Mouse (Mus musculus) thymus, postnatal 14 days (tissue): Measurements from ENCODE around the gene Pde5a.
A peak's percentile ranks its signal among the peaks of the same experiment; 100 is the strongest.

ENCODE experiments used
- DNase-seq: peaks from one replicate; pipeline ENCODE4 v3.0.0; 2021

Gene Pde5a

DNA sequence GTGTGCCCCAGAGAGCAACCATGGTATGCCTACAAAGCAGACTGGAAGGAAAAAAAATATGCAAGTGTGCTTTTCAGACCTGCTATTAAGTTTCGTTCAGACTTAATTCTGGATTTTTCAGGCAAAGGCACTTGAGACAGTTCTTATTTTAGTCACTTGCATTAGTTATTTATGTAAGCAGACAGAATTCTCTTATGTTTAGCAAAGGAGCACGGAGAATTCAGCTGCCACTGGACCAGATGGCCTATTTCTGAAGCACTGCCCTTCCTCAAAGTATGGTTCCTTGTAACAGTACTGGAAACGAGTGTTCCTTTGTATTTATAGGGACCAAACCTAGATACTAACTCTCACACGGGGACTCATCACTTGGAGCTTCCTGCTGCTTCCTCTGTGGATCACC is 38.2 kb downstream of the Pde5a start:
- no peak for DNase-seq

DNA sequence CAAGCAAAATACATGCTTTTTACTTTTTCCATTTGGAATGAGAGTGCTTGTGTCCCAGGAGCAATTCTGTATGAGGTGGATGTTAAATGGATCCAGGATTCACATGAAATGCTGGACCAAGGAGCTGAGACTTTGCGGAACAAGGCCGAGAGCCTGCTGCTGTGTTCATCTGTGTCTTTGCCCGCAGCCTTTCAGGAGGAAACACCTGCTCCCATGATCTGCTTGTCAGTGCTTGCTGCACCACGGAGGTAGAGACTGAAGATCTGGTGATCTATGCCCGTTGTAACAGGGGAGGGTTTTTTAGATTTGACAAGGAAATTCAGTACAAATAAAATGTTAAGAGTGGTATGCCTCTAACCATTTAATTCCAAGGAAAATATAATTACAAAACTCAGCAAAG is 39.1 kb downstream of the Pde5a start:
- peak; percentile 29 for DNase-seq

DNA sequence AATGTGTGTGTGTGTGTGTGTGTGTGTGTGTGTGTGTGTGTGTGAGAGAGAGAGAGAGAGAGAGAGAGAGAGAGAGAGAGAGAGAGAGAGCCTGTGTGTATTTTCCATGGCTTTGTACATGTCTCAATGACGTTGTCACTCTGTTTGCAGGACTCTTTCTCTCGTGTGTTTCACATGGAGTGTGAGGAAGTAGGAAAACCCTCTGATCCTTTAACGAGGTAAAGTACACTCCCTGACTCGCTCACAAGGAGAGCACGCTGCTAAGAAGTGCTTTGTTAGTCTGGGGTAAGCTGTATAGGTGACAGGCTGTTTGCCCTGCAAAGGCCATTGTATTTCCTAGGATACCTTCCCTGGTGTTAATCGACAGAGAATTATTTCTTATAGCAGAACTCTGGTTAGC is 52.7 kb downstream of the Pde5a start:
- DNase-seq = no peak

DNA sequence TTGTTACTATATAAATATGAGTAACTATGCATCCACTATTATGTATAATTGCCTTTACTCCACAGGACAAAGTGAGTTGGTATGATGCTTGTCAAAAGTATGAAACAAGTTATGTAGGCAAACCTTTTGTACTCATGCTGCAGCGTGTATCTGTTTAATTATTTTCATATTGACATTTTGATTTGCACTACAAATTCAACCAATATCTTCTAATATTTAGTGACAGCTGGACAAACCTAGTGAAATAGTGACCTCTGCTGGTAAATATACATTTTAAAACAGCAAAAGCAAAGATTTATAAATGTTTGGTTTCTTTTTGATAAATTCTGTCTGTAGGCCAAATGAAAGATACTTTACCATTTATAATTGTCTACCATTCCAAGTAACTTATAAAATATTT is 55.5 kb downstream of the Pde5a start:
- no peak for DNase-seq

DNA sequence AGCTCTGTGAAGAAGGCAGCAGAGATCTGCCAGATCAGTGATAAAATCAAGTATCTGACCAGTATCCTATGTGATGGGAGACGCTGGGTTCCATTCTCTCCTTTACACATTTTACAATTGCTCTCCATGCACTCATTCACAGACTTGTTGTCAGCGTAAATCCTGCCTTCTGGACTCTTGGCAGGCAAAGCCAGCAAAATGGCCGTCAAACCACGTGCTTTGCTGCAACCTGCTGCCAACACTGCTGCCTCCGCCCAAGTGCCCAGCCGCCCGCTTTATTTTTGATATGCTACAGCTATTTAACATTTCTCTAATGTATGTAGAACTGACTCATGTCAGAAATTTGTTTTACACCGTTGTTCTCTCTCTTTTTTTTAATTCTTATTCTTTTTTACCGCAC is 59.6 kb downstream of the Pde5a start:
- no peak for DNase-seq

DNA sequence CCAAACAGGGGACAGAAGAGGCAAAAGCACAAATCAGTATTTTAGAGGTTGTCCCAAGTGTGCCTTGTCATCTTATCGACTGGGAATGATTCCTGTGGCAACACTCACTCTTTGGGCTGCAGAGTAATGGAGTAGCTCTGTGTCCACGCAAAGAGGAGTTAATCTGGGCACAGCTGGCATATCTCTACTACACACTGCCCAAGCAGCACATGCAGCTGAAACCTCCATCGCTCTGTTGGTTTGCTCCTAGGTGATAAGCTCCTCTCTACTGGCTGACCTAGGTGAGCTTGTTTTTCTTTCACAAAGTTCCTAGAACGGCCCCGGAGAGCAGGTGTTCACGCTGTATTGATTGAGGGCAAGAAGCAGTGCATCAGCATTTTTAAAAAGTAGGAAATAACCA is 60.8 kb downstream of the Pde5a start:
- no peak for DNase-seq

DNA sequence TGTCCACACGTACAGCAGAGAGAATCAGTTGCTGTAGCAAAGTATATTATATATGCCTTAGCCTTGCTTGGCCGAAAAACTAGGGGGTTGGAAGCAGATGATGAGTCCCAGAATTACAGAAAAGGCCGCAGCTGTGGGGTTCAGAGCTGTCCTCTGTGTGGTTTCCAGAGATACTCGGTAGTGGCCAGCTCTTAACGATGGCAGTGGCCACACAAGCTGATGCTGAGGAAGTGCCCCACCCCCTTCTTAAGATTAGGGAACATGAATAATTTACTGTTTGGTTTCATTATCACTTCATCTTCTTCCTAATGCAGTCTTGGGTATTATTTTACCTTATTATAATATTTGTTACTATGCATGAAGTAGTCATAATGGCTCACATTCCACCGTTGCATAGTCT is 71.3 kb downstream of the Pde5a start:
- no peak for DNase-seq

DNA sequence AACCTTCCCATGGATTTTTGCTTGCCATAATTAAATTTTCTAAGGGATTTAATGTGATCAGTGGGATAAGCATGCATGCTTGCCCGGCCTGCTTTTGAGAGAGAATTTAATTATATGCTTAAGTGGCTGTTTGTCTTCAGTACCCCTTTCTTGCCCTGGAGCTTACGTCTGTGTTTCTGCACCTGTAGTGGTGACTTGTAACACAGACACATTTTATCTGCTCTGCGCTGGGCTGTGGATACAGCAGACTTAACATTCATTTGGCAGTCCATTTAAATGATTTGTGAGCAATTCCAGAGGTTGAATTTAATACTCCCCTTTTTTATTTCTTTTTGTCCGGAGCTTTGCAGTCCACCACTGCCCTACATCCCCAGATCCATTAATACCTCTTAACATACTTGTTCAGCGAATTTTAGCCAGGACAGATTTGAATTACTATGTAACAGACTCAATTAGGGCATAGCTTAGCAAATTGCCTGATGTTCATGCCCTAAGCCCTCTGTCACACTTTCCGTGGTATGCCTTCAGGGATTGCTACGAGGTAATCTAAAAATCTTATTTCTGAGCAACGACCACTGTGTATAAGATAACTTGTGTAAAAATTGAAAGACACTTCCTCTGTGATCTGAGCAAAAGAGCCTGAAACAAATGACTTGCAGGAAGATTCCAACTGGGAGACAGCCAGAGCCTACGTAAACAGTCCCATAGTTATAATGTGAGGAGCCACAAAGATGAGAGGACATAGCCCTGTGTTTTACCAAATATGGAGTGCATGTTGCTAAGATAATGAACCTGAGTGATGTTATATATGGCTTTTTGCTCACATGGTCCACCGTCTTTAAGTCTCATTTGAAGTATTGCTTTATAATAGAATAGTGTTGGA is 72.0 kb downstream of the Pde5a start:
- no peak for DNase-seq

DNA sequence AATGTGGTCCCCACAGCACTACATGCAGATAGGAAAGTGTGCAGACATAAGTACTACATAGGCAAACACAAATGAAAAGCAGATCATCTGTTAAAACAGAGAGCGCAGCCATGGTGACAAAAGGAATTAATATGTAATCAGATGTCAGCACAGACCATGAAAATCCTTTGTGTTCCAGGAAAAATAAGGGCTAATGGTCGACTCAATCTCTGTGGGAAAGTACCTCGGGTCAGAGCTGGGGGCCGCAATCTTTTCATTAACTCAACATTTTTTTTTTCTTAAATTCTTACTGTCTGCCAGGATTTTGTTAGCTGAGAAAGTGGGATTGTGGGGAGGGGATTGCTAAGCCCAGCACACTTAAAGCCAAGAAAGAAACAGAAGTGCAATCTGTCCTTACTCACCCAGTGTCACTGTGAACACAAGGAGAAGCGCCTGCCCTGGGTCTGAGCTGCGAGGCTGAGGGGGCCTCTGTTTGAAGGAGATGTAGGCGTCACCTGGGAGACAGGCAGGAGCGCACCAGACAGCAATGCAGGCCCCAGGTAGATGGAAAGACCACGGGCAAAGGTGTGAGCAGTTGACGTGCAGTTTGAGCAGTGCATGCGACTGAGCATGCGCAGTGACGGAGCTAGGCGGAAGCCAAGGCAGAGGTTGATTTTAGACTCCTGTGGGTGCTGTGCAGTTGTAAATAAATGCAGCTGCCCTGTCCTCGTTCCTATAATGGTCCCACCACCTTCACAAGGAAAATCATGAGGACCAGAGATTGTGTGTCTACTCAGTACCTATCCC is 72.9 kb downstream of the Pde5a start:
- DNase-seq = no peak

DNA sequence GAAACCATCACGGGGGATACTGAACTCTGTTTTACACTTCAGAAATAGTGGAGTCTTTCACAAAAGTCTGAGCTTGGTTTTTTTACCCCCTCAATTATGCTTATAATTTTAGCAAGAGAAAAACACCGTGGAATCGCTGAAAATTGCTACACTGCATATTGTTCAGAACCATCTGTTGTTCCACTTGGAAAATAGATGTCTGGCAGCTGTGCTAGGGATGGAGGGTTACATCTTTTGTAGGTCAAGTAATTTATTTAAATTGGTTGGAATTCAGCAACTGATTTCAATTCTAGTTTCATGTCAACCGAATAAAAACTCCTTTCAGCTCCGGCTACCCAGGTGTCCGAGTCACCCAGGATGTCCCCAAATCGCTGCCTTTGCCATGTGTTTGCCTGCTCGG is 78.6 kb downstream of the Pde5a start:
- no peak for DNase-seq

DNA sequence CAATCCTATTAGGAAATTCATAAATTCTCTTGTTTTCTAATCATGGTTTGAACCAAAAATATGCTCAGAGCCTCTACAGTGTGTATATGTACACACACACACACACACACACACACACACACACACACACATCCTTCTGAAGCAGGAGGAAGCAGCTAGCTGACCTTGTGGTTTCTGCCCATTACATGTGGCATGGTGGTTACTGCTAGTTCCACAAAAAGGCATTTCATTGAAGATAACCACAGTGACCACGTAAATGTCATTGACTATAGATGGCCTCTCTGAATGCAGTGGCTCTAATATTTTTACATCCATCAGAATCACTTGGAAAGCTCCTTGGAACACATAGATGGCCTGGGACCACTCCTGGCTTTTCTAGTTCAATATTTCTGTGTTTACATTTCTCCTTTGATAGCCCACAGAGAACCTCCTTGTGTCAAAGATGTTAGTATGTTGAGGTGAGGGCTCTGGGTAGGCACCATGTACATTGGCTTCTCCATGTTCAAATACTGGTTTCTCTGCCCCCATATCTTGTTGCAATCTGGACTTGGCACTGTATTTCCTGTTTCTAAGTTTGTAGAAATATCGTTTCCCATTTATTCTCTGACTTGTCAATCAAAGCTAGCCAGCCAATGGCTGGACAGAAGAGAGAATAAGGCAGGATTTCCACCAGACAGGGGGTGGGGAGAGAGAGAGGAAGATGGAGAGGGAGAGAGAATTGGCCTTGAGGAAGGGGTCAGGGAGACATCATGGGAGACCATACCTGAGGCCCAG is 81.5 kb downstream of the Pde5a start:
- no peak for DNase-seq

DNA sequence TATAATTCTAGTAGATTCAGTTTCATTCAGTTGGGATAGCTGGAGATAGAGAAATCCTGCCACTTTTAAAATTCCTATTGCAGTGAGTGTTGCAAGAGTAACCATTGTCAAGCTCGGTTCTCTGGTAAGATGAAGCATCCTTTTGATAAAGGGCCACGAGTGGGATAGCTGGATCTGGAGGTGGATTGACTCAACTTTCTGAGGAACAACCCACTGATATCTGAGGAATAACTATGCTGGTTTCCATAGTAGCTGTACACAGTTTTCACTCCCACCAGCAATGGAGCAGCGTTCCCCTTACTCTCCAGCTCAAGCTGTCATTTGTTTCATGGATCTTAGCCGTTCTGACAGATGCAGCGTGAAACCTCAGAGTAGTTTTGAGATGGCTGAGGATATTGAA is 82.2 kb downstream of the Pde5a start:
- DNase-seq = no peak

DNA sequence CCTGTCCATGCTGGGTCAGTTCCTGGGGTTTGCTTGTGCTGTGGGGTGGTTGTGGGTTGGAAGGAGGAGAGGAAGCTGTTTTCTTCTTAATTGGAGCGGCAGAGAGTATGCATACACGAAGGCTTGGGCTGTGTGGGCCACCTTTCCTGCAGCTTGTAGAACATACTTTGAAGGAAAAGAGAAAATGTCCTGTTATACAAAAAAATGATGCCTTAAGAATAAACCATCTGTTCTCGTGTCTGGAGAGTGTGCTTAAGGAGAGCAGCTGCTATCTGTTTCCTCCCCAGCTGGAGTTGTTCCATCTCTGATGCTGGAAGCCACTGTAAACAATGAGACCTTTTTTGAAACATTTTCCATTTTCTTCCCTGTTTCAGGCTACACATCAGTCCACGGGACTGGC is 85.8 kb downstream of the Pde5a start:
- no peak for DNase-seq

DNA sequence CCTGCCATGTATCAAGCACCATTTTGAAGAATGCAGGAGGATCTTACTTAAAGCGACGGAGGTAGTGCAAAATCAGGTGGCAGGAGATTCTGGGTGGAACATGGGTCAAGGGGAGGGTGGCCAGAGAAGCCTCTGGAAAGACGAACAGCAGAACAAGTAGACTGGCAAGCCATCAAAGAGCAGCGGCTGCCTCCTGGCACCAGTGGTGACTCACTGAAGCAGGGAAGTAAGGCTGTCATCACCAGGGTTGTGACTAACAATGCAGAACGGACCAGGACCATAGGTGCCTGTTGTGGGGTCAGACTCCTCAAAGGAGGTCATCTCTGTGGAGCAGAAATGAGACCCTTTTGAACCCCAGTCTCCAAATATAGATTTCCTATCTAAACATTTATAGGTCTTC is 89.5 kb downstream of the Pde5a start:
- no peak for DNase-seq

DNA sequence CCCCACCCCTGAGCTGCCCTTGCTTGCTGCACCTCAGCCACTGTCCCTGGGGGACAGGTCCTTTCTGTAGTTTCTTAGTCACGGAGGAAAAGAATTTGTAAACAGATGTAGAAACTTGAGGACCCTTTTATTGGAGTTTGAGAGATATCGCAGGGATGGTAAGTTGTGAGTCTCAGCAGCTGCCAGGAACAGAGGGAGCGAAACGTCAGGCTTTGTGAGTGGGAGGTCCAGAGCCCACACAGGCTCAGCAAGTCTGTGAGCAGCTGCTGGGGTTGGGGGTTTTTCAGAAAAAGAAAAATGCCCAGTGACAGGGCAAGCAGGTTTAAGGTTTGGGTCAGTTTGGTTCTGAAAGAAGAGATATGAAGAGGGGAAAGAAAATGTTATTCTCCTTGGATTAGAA is 92.0 kb downstream of the Pde5a start:
- DNase-seq = no peak

DNA sequence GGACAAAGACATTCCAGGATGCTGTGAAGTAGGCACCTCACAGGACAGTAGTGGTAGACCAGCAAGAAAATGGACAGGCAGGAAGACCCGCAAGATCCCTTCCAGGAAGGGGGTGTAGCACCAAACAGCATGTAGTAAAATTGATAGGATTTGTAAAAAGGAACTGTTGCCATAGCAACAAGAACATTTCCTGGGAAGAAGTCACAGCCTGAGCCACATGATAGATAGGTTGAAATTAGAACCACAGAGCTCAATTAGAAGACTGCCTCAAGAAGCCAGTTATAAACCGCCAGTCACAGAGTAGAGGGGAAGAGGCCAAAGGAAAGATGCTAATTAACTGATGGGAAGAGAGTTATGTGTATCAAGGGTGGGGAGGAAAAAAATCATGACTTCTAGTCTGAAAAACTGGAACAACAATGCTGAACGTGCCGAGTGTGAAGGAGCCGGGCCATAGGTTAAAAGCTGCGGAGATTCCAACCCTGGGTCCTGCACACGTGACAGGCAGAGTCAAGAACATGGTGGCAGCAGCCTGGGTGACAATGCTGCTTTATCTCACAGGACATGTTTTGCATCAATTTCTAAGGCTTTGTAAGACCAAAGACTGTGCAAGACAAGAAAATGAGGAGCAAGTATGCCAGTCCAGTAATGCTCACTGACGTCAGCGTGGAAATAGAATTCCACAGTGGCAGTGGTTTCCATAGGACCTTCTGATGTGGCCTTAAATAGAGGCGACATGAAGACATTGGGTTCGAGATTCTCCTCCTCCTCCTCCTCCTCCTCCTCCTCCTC is 99.7 kb downstream of the Pde5a start:
- no peak for DNase-seq

DNA sequence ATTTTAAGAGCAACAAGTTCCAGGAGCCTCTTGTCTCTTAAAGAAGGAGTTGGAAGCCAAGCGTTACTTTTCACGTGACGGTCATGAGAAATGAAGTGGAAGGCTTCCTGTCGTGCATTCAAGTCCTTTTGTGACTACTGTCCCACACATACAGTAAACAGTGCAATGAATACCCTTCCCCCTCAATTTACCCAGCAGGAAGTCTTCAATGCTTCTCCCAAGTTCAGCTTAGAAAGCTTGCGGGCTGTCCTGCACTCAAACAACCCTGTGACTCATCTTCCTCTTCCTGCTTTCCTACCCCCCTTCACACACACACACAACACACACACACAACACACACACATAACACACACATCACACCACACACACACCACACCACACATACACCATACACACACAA is 105.8 kb downstream of the Pde5a start:
- no peak for DNase-seq

DNA sequence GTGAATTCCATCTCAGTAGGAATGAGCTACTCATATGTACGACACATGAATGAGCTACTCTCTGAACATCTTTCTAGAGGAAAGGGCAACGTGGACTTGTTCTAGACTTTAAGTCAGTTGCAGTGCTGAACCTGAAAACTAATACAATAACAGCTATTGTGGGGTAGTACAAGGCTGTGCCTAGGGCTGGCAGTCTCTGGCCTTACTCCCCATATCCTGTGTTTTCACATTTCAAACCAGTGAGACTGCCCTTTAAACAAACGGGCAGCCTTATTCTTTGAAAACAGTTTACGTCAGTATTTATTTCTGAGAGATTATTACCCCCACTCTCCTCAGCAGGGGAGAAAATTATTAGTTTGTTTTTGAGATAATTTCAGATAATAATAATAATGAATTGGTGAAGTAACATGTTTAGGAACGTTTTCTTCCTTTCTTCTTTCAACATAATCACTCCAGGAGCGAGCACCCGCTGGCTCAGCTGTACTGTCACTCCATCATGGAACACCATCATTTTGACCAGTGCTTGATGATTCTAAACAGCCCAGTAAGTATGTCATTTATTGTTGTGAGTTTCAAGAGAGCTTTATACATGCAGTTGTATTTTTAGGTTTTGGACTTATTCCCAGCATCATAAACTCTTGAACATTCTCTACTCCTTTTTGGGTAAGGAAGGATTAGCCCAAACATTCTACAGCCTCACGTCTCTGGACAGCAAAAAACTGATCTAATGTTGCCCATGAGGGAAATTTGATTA is 106.5 kb downstream of the Pde5a start:
- no peak for DNase-seq

DNA sequence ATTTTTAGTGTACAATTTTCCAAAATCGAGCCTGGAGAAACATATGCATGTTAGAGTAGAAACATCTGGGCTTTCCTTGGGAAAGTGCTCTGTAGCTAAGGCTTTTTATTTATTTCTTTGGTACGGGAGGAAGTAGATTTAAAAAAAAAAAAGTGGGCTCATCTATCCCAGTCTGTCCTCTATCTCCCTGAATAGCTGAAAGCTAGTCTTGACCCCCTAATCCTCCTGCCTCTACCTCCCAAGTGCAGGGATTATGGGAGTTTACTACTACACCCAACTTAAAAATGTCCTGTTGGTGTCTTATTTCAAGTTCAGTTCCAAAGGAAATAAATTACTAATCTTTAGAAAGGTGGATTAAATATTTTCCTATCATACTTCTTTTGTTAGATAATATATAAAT is 108.9 kb downstream of the Pde5a start:
- DNase-seq = no peak

DNA sequence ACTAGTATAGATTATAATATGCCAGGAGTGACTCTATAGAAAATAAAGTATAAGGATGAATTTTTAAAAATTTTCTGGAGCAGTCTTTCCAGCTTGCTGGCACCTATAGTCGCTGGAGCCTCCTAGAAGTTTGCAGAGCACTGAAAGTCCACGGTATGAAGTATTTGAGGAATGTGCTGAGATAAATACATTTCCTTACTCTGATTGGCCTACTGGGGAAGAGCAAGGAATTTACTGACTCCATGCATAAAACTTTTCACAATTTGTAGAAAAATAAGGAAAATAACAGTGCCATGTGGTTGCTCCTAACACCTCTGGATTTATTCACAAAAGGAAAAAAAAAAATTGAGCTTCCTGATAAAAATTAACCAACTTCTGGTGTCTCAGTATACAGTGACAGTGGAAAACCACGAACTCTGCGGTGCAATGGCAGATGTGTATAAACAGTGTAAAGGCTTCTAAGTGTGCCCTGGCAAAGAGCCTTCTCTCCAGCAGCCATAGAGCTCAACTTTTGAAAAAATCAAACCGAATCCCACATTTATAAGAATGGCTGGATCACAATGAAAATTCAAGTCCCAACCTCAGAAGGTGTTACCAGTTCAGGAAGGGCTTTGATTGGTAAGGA is 119.8 kb downstream of the Pde5a start:
- no peak for DNase-seq

DNA sequence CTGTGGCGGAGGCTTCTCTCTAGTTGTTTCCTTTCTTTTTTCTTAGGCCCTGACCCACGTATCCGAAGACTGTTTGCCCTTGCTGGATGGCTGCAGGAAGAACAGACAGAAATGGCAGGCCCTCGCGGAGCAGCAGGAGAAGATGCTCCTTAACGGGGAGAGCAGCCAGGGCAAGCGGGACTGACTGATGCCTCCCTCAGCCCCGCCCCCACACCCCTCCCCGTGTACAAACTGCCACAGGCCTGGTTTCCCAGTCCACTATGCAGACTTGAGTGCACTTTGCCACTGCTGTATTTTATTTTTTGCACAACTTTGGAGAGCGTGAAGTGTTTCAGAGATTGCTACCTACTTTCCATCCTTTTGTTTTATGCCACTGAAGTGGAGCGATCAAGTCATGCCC is 126.4 kb downstream of the Pde5a start:
- DNase-seq = no peak

DNA sequence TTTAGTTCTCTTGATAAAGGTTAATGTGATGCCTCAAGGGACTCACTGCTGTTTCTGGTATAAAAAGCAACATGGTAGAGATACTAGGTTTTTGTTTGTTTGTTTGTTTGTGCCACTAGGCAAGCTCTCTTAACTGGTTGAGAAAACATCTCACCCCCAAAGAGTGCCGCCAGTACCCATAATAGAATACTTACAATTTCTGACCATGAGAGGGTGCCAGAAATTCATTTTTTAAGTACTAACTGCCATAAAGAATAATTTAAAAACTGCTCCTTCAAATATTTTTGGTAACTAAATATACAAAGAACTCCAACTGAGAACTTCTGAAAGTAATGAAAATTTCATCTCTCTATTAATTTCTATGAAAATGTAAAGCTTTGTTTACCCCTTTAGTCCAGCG is 131.1 kb downstream of the Pde5a start:
- DNase-seq = no peak
